Comparison of ENCODE assay signal across 11 mouse cellular contexts in the genomic region with DNA sequence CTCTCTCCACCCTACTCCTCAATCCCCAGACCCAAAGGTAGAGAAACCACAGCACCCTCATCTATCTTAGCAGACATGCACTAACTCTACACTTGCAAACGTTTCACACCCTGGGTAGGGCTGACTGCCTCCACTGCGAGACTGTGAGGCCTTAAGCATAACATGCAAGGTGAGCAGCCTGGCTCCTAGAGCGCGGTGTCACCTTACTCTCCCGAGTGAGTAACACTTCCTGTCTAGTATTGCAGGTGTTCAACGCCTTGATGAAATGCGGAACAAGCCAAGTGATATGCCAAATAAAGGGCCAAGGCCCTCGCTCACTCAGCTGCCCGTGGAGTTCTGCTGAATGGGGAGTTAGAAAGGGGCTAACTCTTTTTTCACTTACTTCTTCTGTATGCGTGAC. TPM values are rescaled to one million over a fixed set of nuclear protein-coding genes. Genes with fewer than 3 reads are reported as not detected.
A peak's percentile ranks its signal among the peaks of the same experiment; 100 is the strongest.
DNase-seq lines count a peak whose midpoint lies in the region; ATAC-seq and TF ChIP-seq lines count a peak whose summit lies in the region.
"Had no signal": no experiment of that assay in that cellular context is flagged by ENCODE, and none has a peak within 500 bp of the region (broad histone marks: within the 10 kb centered on the region; RNA-seq: fewer than 3 reads in every experiment).

No protein-coding gene starts in this region.

- no peak for TF ChIP-seq RAD21 in CH12.LX (IDR thresholded peaks at IDR 0.05; ENCODE audit: low read depth, low read length)

- H3K79me2 ChIP-seq in CH12.LX (replicated peaks; ENCODE audit: control insufficient read depth, extremely low read depth, insufficient read depth, poor library complexity, severe bottlenecking): peaks cover 28% of the 10 kb centered on the region

- TF ChIP-seq POLR2A in CH12.LX (IDR thresholded peaks at IDR 0.05; ENCODE audit: low read depth, low read length): no peak
- TF ChIP-seq POLR2A in thymus, adult 2 months (IDR thresholded peaks at IDR 0.05; ENCODE audit: control insufficient read depth, extremely low read depth, insufficient read depth, low read length, poor library complexity): no peak

- no peak for TF ChIP-seq CTCF in CH12.LX (conservative IDR thresholded peaks at IDR 0.05 in 1 of 2, IDR thresholded peaks at IDR 0.05 in 1 of 2; ENCODE audit: low read depth in 2 of 2, low read length in 2 of 2)
- TF ChIP-seq CTCF in lung, postnatal 0 days (IDR thresholded peaks at IDR 0.05): no peak
- no peak for TF ChIP-seq CTCF in thymus, adult 2 months (IDR thresholded peaks at IDR 0.05; ENCODE audit: borderline replicate concordance, control insufficient read depth, extremely low read depth, insufficient read depth, low read length, poor library complexity)

- H3K4me2 ChIP-seq in limb, embryonic 11.5 days (ENCODE audit: low read depth, severe bottlenecking): no peak overlapping the region
- no peak overlapping the region for H3K4me2 ChIP-seq in CH12.LX (ENCODE audit: insufficient read depth, low read depth, poor library complexity, severe bottlenecking)
- no peak overlapping the region for H3K4me2 ChIP-seq in lung, postnatal 0 days (replicated peaks; ENCODE audit: low read depth, low read length)
- H3K4me2 ChIP-seq: embryonic facial prominence, embryonic 15.5 days; heart, embryonic 15.5 days; neural tube, embryonic 12.5 days had no signal

- intact Hi-C loops in left cerebral cortex, postnatal 36 days (cut with DNase I): no loop called here

- ATAC-seq in limb, embryonic 11.5 days (ENCODE audit: insufficient number of reproducible peaks, low FRiP score, low TSS enrichment, low read depth): no peak
- no peak for ATAC-seq in lung, postnatal 0 days

- no peak overlapping the region for H3K9ac ChIP-seq in limb, embryonic 11.5 days (ENCODE audit: low read length)
- H3K9ac ChIP-seq in CH12.LX (ENCODE audit: insufficient read depth, low read depth): no peak overlapping the region
- no peak overlapping the region for H3K9ac ChIP-seq in lung, postnatal 0 days (replicated peaks; ENCODE audit: low read depth)
- H3K9ac ChIP-seq: embryonic facial prominence, embryonic 15.5 days; heart, embryonic 15.5 days; neural tube, embryonic 12.5 days had no signal

- 67% methylated on average over 10 of the region's 10 CpGs for WGBS in limb, embryonic 11.5 days
- 76% methylated on average over 10 of the region's 10 CpGs for WGBS in limb, embryonic 10.5 days
- WGBS in lung, postnatal 0 days: 59% methylated on average over 10 of the region's 10 CpGs
- 19% methylated on average over 10 of the region's 10 CpGs for WGBS in thymus, adult 2 months

- H3K4me1 ChIP-seq in limb, embryonic 11.5 days (ENCODE audit: control insufficient read depth, insufficient read depth, low read length): peaks cover 2% of the 10 kb centered on the region; the same call in 1 of the 2 replicates
- peaks cover 4% of the 10 kb centered on the region for H3K4me1 ChIP-seq in limb, embryonic 10.5 days
- H3K4me1 ChIP-seq in CH12.LX (ENCODE audit: control insufficient read depth in 1 of 2, insufficient read depth in 2 of 2): peaks cover 8 to 57% of the 10 kb centered on the region in 2 experiments
- H3K4me1 ChIP-seq in lung, postnatal 0 days (ENCODE audit: insufficient read depth, low read depth, low read length): peaks cover 4% of the 10 kb centered on the region; the same call in 1 of the 2 replicates
- H3K4me1 ChIP-seq in thymus, adult 2 months (replicated peaks; ENCODE audit: control insufficient read depth, insufficient read depth, low read length): peaks cover 13% of the 10 kb centered on the region
- H3K4me1 ChIP-seq: embryonic facial prominence, embryonic 15.5 days had no signal

- 0 out of 2 replicates have a peak, but pooled peaks have one; percentile 54 for TF ChIP-seq EP300 in CH12.LX (IDR thresholded peaks at IDR 0.05; ENCODE audit: low read length)
- TF ChIP-seq EP300 in lung, postnatal 0 days (IDR thresholded peaks at IDR 0.05): no peak

- peaks cover 9% of the 10 kb centered on the region for H3K36me3 ChIP-seq in limb, embryonic 11.5 days (ENCODE audit: control insufficient read depth, insufficient read depth, low read length)
- H3K36me3 ChIP-seq in limb, embryonic 10.5 days: peaks cover 33% of the 10 kb centered on the region
- peaks cover 7 to 39% of the 10 kb centered on the region in 2 experiments for H3K36me3 ChIP-seq in CH12.LX (replicated peaks in 1 of 2; ENCODE audit: control insufficient read depth in 1 of 2, insufficient read depth in 1 of 2, low read length in 1 of 2)
- H3K36me3 ChIP-seq in lung, postnatal 0 days (ENCODE audit: insufficient read depth, low read length): peaks cover 9% of the 10 kb centered on the region; the same call in 1 of the 2 replicates
- peaks cover 15% of the 10 kb centered on the region for H3K36me3 ChIP-seq in thymus, adult 2 months (ENCODE audit: control insufficient read depth, insufficient read depth, low read length)

- peak overlapping the region; percentile 39; the same call in 1 of the 2 replicates for H3K27ac ChIP-seq in limb, embryonic 11.5 days (replicated peaks; ENCODE audit: low read depth, low read length)
- no peak overlapping the region for H3K27ac ChIP-seq in limb, embryonic 10.5 days
- no peak overlapping the region for H3K27ac ChIP-seq in CH12.LX (ENCODE audit: insufficient read depth, low read depth)
- H3K27ac ChIP-seq in lung, postnatal 0 days (ENCODE audit: low read length): no peak overlapping the region
- H3K27ac ChIP-seq in thymus, adult 2 months (ENCODE audit: control insufficient read depth, insufficient read depth, low read length): no peak overlapping the region
- H3K27ac ChIP-seq: embryonic facial prominence, embryonic 15.5 days; heart, embryonic 15.5 days; neural tube, embryonic 12.5 days had no signal

- no peaks in the 10 kb centered on the region for H3K9me3 ChIP-seq in limb, embryonic 11.5 days (ENCODE audit: control insufficient read depth, low read length)
- H3K9me3 ChIP-seq in limb, embryonic 10.5 days (replicated peaks): no peaks in the 10 kb centered on the region
- no peaks in the 10 kb centered on the region for H3K9me3 ChIP-seq in CH12.LX (replicated peaks; ENCODE audit: low read length)
- no peaks in the 10 kb centered on the region for H3K9me3 ChIP-seq in lung, postnatal 0 days (ENCODE audit: low read length)
- H3K9me3 ChIP-seq: embryonic facial prominence, embryonic 15.5 days; heart, embryonic 15.5 days; neural tube, embryonic 12.5 days had no signal

- no peak overlapping the region for H3K4me3 ChIP-seq in limb, embryonic 11.5 days (ENCODE audit: low read depth, low read length)
- no peak overlapping the region for H3K4me3 ChIP-seq in limb, embryonic 10.5 days
- no peak overlapping the region for H3K4me3 ChIP-seq in CH12.LX (replicated peaks in 1 of 3; ENCODE audit: low read depth in 2 of 3, low read length in 2 of 3, poor library complexity in 1 of 3)
- H3K4me3 ChIP-seq in lung, postnatal 0 days (ENCODE audit: low read depth, low read length): no peak overlapping the region
- no peak overlapping the region for H3K4me3 ChIP-seq in thymus, adult 2 months (ENCODE audit: control insufficient read depth, insufficient read depth, low read length)
- H3K4me3 ChIP-seq: embryonic facial prominence, embryonic 15.5 days; heart, embryonic 15.5 days; neural tube, embryonic 12.5 days had no signal

- dilution Hi-C loops in CH12.LX (cut with MboI; ENCODE audit: extremely low pct_ligation_motif_present, extremely low pct_unique_long_range_greater_than_20kb, low sequenced_read_pairs): no loop called here

- in situ Hi-C loops in CH12.LX (cut with MboI; ENCODE audit: low pct_ligation_motif_present, low pct_unique_long_range_greater_than_20kb, low sequenced_read_pairs): no loop called here

- H3K27me3 ChIP-seq in limb, embryonic 11.5 days (ENCODE audit: control insufficient read depth, insufficient read depth, low read length): no peaks in the 10 kb centered on the region
- H3K27me3 ChIP-seq in limb, embryonic 10.5 days (ENCODE audit: low read depth, poor library complexity, severe bottlenecking): no peaks in the 10 kb centered on the region
- H3K27me3 ChIP-seq in CH12.LX (replicated peaks): no peaks in the 10 kb centered on the region
- H3K27me3 ChIP-seq in lung, postnatal 0 days (replicated peaks; ENCODE audit: insufficient read depth, low read length): no peaks in the 10 kb centered on the region
- no peaks in the 10 kb centered on the region for H3K27me3 ChIP-seq in thymus, adult 2 months (ENCODE audit: control insufficient read depth, insufficient read depth, low read length)
- H3K27me3 ChIP-seq: embryonic facial prominence, embryonic 15.5 days; heart, embryonic 15.5 days; neural tube, embryonic 12.5 days had no signal

- DNase-seq in limb, embryonic 11.5 days (ENCODE audit: low spot score): peak; percentile 40
- no peak for DNase-seq in limb, embryonic 10.5 days (ENCODE audit: low spot score)
- DNase-seq in CH12.LX (ENCODE audit: extremely low read depth): peak; percentile 74
- DNase-seq in lung, postnatal 0 days (ENCODE audit: low spot score): peak; percentile 22
- peak; percentile 25 for DNase-seq in thymus, adult 2 months
- no peak for DNase-seq in left cerebral cortex, postnatal 36 days (ENCODE audit: low spot score in 2 of 2)
- DNase-seq in cerebellum, adult 9-10 months: no peak
- DNase-seq in cerebellum, postnatal 10 days: no peak

TF ChIP-seq in CH12.LX, 34 proteins besides CTCF, POLR2A, EP300 and RAD21:
- no peak for TF ChIP-seq KAT2A (IDR thresholded peaks at IDR 0.05; ENCODE audit: insufficient replicate concordance, low read length)
- TF ChIP-seq ELF1 (IDR thresholded peaks at IDR 0.05; ENCODE audit: low read depth, low read length): 0 out of 2 replicates have a peak, but pooled peaks have one; percentile 21

RNA-seq across cellular contexts. Expression of gene Rfc1, which starts 13.3 kb away (rescaled TPM):
- polyA plus RNA-seq in limb, embryonic 11.5 days (2014; fragmentation: Nextera tagmentation; extraction: Ambion mirVana): 114 and 122 TPM in 2 replicates
- 90.3 and 103 TPM in 2 replicates for polyA plus RNA-seq in limb, embryonic 10.5 days (2016; fragmentation: Nextera tagmentation; extraction: Ambion mirVana)
- total RNA-seq in CH12.LX (2012; rRNA removed) (75.5 and 83.1 TPM in 2 replicates), CH12.LX (2014; rRNA removed) (62.4 and 64.9 TPM in 2 replicates)
- 80.8 and 108 TPM in 2 replicates for polyA plus RNA-seq in CH12.LX (2012; ENCODE audit: insufficient read length, low read depth)
- polyA plus RNA-seq in lung, postnatal 0 days (2015; fragmentation: Nextera tagmentation; extraction: Ambion mirVana): 34.8 and 37.7 TPM in 2 replicates
- polyA plus RNA-seq in thymus, adult 2 months (2012; rRNA removed): 20.0 and 27.9 TPM in 2 replicates
- 10 to 100 TPM; 23.9 to 25.8 TPM for total RNA-seq in left cerebral cortex, postnatal 36 days (2021)

RNA-seq across cellular contexts. Expression of gene Klb, which starts 25.9 kb away (rescaled TPM):
- 0.06 and 0.09 TPM in 2 replicates for polyA plus RNA-seq in limb, embryonic 11.5 days (2014; fragmentation: Nextera tagmentation; extraction: Ambion mirVana)
- 0.08 TPM in 1 of 2 replicates, not detected in the other for polyA plus RNA-seq in limb, embryonic 10.5 days (2016; fragmentation: Nextera tagmentation; extraction: Ambion mirVana)
- total RNA-seq in CH12.LX (2012; rRNA removed): not detected in 2 replicates
- total RNA-seq in CH12.LX (2014; rRNA removed): not detected in 2 replicates
- not detected in 2 replicates for polyA plus RNA-seq in CH12.LX (2012; ENCODE audit: insufficient read length, low read depth)
- 0.04 TPM in 1 of 2 replicates, not detected in the other for polyA plus RNA-seq in lung, postnatal 0 days (2015; fragmentation: Nextera tagmentation; extraction: Ambion mirVana)
- 1.1 and 1.6 TPM in 2 replicates for polyA plus RNA-seq in thymus, adult 2 months (2012; rRNA removed)
- total RNA-seq in left cerebral cortex, postnatal 36 days (2021): under 1 TPM; 0.30 to 0.59 TPM
- polyA plus RNA-seq: embryonic facial prominence, embryonic 15.5 days; heart, embryonic 15.5 days; neural tube, embryonic 12.5 days had no signal

Comparison
In these comparisons a context has a peak if more than half of its experiments do, and no peak if none do; other contexts are left out.
1. DNase-seq: peak in limb, embryonic 11.5 days (single experiment), CH12.LX (single experiment), lung, postnatal 0 days (single experiment) and thymus, adult 2 months (single experiment); none in limb, embryonic 10.5 days (single experiment), left cerebral cortex, postnatal 36 days (0 of 2), cerebellum, adult 9-10 months (single experiment) and cerebellum, postnatal 10 days (0 of 2).